In the genomic region with DNA sequence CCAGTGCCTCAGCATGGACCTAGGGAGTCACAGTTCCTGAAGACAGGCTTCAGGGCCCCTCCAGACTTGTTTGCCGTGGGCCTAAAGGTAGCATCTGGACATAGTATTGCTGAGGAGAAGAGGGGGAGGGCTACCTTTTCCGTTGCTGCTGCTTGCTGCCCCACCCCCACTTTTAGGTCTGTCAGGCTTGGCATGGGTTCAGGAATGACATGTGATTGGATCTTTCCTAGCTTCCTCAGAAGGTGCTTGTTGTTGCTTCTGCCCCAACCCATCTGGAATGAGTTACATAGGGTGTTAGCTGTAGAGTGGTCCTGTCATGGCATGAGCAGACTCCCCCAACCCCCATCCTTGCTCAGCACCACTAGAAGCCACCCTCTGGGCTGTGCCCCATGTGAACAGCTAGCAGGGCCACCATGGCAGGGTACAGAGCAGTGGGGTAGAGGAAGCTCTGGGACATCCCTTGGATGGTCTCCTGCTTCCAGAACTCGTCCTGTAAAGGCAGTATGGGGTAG, we compare ENCODE assay signal across 11 mouse cellular contexts. TPM values are rescaled to one million over a fixed set of nuclear protein-coding genes. Genes with fewer than 3 reads are reported as not detected.
DNase-seq lines count a peak whose midpoint lies in the region; ATAC-seq lines count a peak whose summit lies in the region.
"Had no signal": no experiment of that assay in that cellular context is flagged by ENCODE, and none has a peak within 500 bp of the region (broad histone marks: within the 10 kb centered on the region; RNA-seq: fewer than 3 reads in every experiment).

No protein-coding gene starts in this region.

- 52% methylated on average over 3 of the region's 3 CpGs for WGBS in hindbrain, embryonic 16.5 days
- WGBS in hindbrain, embryonic 13.5 days, result 64% methylated on average over 3 of the region's 3 CpGs
- 9% methylated on average over 3 of the region's 3 CpGs for WGBS in limb, embryonic 15.5 days

- ATAC-seq in hindbrain, embryonic 16.5 days, result peak; percentile 14; the same call in 1 of the 2 replicates
- ATAC-seq in hindbrain, embryonic 13.5 days (ENCODE audit: low FRiP score), result no peak
- ATAC-seq in limb, embryonic 15.5 days (ENCODE audit: insufficient number of reproducible peaks, low FRiP score, low TSS enrichment, low read depth), result peak; percentile 27; the same call in 1 of the 2 replicates

- H3K9ac ChIP-seq in hindbrain, embryonic 16.5 days (ENCODE audit: low read depth, low read length), result no peak overlapping the region
- H3K9ac ChIP-seq in hindbrain, embryonic 13.5 days, result no peak overlapping the region
- no peak overlapping the region for H3K9ac ChIP-seq in limb, embryonic 15.5 days

- no peaks in the 10 kb centered on the region for H3K27me3 ChIP-seq in hindbrain, embryonic 16.5 days (replicated peaks; ENCODE audit: control insufficient read depth, insufficient read depth, low read length)
- no peaks in the 10 kb centered on the region for H3K27me3 ChIP-seq in hindbrain, embryonic 13.5 days
- no peaks in the 10 kb centered on the region for H3K27me3 ChIP-seq in limb, embryonic 15.5 days

- peaks cover 8% of the 10 kb centered on the region for H3K4me1 ChIP-seq in hindbrain, embryonic 16.5 days (ENCODE audit: control insufficient read depth, insufficient read depth, low read depth, low read length)
- H3K4me1 ChIP-seq in hindbrain, embryonic 13.5 days (replicated peaks), result peaks cover 48% of the 10 kb centered on the region
- H3K4me1 ChIP-seq in limb, embryonic 15.5 days, result peaks cover 77% of the 10 kb centered on the region

- DNase-seq in embryo, embryonic 11 days, result peak; percentile 36
- no peak for DNase-seq in embryo, embryonic 10.5 days (ENCODE audit: low spot score)
- DNase-seq in right cerebral cortex, postnatal 14 days, result peak; percentile 23
- DNase-seq in right cerebral cortex, postnatal 25 days, result no peak
- DNase-seq in ovary, adult 18-20 months (ENCODE audit: low spot score), result no peak
- DNase-seq: adrenal gland, postnatal 14 days; cerebellum, adult 18-20 months had no signal

- no peaks in the 10 kb centered on the region for H3K36me3 ChIP-seq in hindbrain, embryonic 16.5 days (ENCODE audit: control insufficient read depth, insufficient read depth, low read length)
- no peaks in the 10 kb centered on the region for H3K36me3 ChIP-seq in hindbrain, embryonic 13.5 days
- peaks cover 3% of the 10 kb centered on the region; the same call in 1 of the 2 replicates for H3K36me3 ChIP-seq in limb, embryonic 15.5 days

- no peak overlapping the region for H3K27ac ChIP-seq in hindbrain, embryonic 16.5 days (ENCODE audit: low read depth, low read length)
- no peak overlapping the region for H3K27ac ChIP-seq in hindbrain, embryonic 13.5 days
- H3K27ac ChIP-seq in limb, embryonic 15.5 days, result peak overlapping the region; percentile 57

- no peak overlapping the region for H3K4me2 ChIP-seq in hindbrain, embryonic 16.5 days (ENCODE audit: low read length)
- no peak overlapping the region for H3K4me2 ChIP-seq in hindbrain, embryonic 13.5 days
- H3K4me2 ChIP-seq in limb, embryonic 15.5 days, result no peak overlapping the region

- H3K9me3 ChIP-seq in hindbrain, embryonic 16.5 days (ENCODE audit: control insufficient read depth, low read length), result no peaks in the 10 kb centered on the region
- H3K9me3 ChIP-seq in hindbrain, embryonic 13.5 days, result no peaks in the 10 kb centered on the region
- no peaks in the 10 kb centered on the region for H3K9me3 ChIP-seq in limb, embryonic 15.5 days

- no peak overlapping the region for H3K4me3 ChIP-seq in hindbrain, embryonic 16.5 days (ENCODE audit: low read length)
- H3K4me3 ChIP-seq in hindbrain, embryonic 13.5 days, result no peak overlapping the region
- H3K4me3 ChIP-seq in limb, embryonic 15.5 days, result no peak overlapping the region
- H3K4me3 ChIP-seq: erythroblast, embryonic 14.5 days had no signal

RNA-seq across cellular contexts. Expression of a gene that starts 34.7 kb away (rescaled TPM):
- 3.4 and 4.0 TPM in 2 replicates for polyA plus RNA-seq in hindbrain, embryonic 16.5 days (2015; fragmentation: Nextera tagmentation; extraction: Ambion mirVana)
- 4.6 and 4.7 TPM in 2 replicates for polyA plus RNA-seq in hindbrain, embryonic 13.5 days (2015; fragmentation: Nextera tagmentation; extraction: Ambion mirVana)
- 19.4 and 19.7 TPM in 2 replicates for polyA plus RNA-seq in limb, embryonic 15.5 days (2015; fragmentation: Nextera tagmentation; extraction: Ambion mirVana)

Comparison
In these comparisons a context has a peak if more than half of its experiments do, and no peak if none do; other contexts are left out.
1. DNase-seq: peak in embryo, embryonic 11 days (single experiment) and right cerebral cortex, postnatal 14 days (single experiment); none in embryo, embryonic 10.5 days (single experiment), right cerebral cortex, postnatal 25 days (single experiment) and ovary, adult 18-20 months (single experiment).